ENCODE assay signal across 22 mouse cellular contexts in the genomic region with DNA sequence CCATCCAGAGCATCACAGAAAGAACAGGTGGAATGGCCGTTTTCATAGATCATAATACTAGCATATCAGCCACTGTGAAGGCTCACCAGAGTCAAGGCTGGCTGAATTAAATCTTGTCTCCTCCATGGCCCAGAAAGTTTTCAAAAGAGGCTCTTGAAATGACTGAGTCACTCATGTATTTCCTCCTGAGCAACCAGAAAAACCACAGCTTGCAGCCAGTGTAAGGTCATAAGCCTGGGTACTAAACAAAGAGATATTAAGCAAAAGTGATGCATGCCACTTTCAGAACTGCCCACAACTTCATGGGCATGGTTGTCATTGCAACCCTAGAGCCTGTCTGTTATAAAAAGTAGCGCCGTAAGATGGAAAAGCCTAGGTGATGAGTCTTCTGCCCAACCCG.
DNase-seq lines count a peak whose midpoint lies in the region; ATAC-seq lines count a peak whose summit lies in the region.
"Had no signal": no experiment of that assay in that cellular context is flagged by ENCODE, and none has a peak within 500 bp of the region (broad histone marks: within the 10 kb centered on the region; RNA-seq: fewer than 3 reads in every experiment).

No protein-coding gene starts in this region.

- peak; percentile 86 for ATAC-seq in megakaryocyte progenitor cell, adult 5-6 weeks (replicated peaks; ENCODE audit: poor library complexity)
- ATAC-seq: forebrain, embryonic 14.5 days; hindbrain, embryonic 16.5 days had no signal

- no peaks in the 10 kb centered on the region for H3K9me3 ChIP-seq in embryonic facial prominence, embryonic 10.5 days
- H3K9me3 ChIP-seq in limb, embryonic 10.5 days (replicated peaks): no peaks in the 10 kb centered on the region
- H3K9me3 ChIP-seq: forebrain, embryonic 10.5 days; heart, embryonic 13.5 days; hindbrain, embryonic 12.5 days had no signal

- no peaks in the 10 kb centered on the region for H3K36me3 ChIP-seq in embryonic facial prominence, embryonic 10.5 days (replicated peaks)
- H3K36me3 ChIP-seq in limb, embryonic 10.5 days: no peaks in the 10 kb centered on the region
- H3K36me3 ChIP-seq: forebrain, embryonic 10.5 days; heart, embryonic 13.5 days; hindbrain, embryonic 12.5 days had no signal

- H3K27me3 ChIP-seq in embryonic facial prominence, embryonic 10.5 days (replicated peaks; ENCODE audit: low read depth, poor library complexity, severe bottlenecking): no peaks in the 10 kb centered on the region
- H3K27me3 ChIP-seq in limb, embryonic 10.5 days (ENCODE audit: low read depth, poor library complexity, severe bottlenecking): no peaks in the 10 kb centered on the region
- H3K27me3 ChIP-seq: hindbrain, embryonic 12.5 days had no signal

- H3K27ac ChIP-seq in embryonic facial prominence, embryonic 10.5 days (replicated peaks): no peak overlapping the region
- H3K27ac ChIP-seq in limb, embryonic 10.5 days: no peak overlapping the region
- H3K27ac ChIP-seq: gastrocnemius, adult 2 months; heart, embryonic 13.5 days; hindbrain, embryonic 12.5 days had no signal

- 95% methylated on average over 4 of the region's 4 CpGs for WGBS in embryonic facial prominence, embryonic 10.5 days
- WGBS in limb, embryonic 10.5 days: 94% methylated on average over 4 of the region's 4 CpGs

- H3K4me1 ChIP-seq in embryonic facial prominence, embryonic 10.5 days: peaks cover 9% of the 10 kb centered on the region; the same call in 1 of the 2 replicates
- H3K4me1 ChIP-seq in limb, embryonic 10.5 days: peaks cover 14% of the 10 kb centered on the region

- DNase-seq in 416B (ENCODE audit: low read depth): peak; percentile 86
- peak; percentile 14 for DNase-seq in Muller cell, postnatal 12 days (ENCODE audit: inconsistent ontology term)
- DNase-seq in fibroblast of lung, adult 2 months (ENCODE audit: low read depth): peak; percentile 27
- DNase-seq in thymus, postnatal 25 days: no peak
- DNase-seq in embryonic facial prominence, embryonic 10.5 days (ENCODE audit: low spot score): no peak
- no peak for DNase-seq in limb, embryonic 10.5 days (ENCODE audit: low spot score)
- no peak for DNase-seq in testis, postnatal 10 days (ENCODE audit: low spot score)
- DNase-seq: adrenal gland, adult 8-10 months; adrenal gland, postnatal 36 days; cerebellum, adult 11 months; cerebellum, adult 8-10 months; cerebellum, postnatal 14 days; gastrocnemius, adult 2 months; gastrocnemius, postnatal 25 days; heart, adult 11 months; heart, postnatal 36 days had no signal

- no peak overlapping the region for H3K4me3 ChIP-seq in embryonic facial prominence, embryonic 10.5 days
- no peak overlapping the region for H3K4me3 ChIP-seq in limb, embryonic 10.5 days
- H3K4me3 ChIP-seq: forebrain, embryonic 10.5 days; gastrocnemius, adult 2 months; heart, embryonic 13.5 days; hindbrain, embryonic 12.5 days had no signal

Comparison
In these comparisons a context has a peak if more than half of its experiments do, and no peak if none do; other contexts are left out.
1. DNase-seq: peak in 416B (single experiment), Muller cell, postnatal 12 days (single experiment) and fibroblast of lung, adult 2 months (single experiment); none in thymus, postnatal 25 days (single experiment), embryonic facial prominence, embryonic 10.5 days (single experiment), limb, embryonic 10.5 days (single experiment) and testis, postnatal 10 days (single experiment).